Mouse (Mus musculus): ENCODE data around the gene Ppp1ca.

- TF ChIP-seq CTCF (IDR thresholded peaks at IDR 0.05; ENCODE audit: extremely low read depth, insufficient read depth, low read length) (no peak), POLR2A (IDR thresholded peaks at IDR 0.05; ENCODE audit: extremely low read depth, insufficient read depth, low read length) (no peak)
Measured at GRCm38 (mm10) chr19:4213524-4213974, 21.7 kb downstream of the Ppp1ca start.
